Mouse (Mus musculus) spleen, postnatal 14 days (tissue): ENCODE measurements around the gene Bend6.
A peak's percentile ranks its signal among the peaks of the same experiment; 100 is the strongest.
"Not testable (repeated sequence)": the region's sequence is repeated elsewhere in the genome, so short reads cannot be mapped to it uniquely, and the experiment has no call there.

Experiments used
- DNase-seq, 2 experiments: peaks; one replicate each; pipeline ENCODE4 v3.0.0; 2021 to 2022; ENCODE audit warnings: low spot score in 2 of 2

Gene Bend6

DNA sequence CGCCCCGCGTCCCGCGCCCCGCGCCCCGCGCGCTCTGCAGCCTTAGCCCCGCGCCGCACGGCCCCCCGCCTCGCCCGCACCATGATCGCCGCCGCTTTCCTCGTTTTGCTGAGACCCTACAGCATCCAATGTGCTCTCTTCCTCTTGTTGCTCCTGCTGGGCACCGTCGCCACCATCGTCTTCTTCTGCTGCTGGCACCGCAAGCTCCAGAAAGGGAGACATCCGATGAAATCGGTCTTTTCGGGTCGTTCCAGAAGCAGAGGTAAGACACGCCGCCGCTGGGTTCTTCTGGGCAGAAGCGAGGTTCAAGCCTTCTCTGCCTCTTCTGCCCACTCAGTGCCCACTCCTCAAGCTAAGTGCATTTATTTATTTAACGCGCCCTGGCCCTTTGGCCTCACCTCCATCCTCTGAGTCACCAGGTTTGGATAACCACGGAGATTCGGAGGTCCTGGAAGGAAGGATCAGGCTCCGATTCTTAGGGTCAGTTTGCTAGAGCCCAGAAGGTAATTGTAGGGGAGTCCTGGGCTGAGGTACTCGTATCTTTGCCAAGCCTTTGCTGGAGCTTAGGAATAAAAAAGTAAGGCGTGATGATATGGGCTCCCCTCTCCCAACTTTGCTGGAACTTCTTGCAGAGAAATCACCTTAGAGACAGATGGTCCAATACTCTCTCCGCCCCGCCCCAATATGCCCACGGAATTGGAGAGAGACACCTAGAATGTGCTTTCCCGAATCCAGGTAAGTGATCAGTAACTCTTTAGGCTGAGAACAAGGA lies 761 bp upstream of the Bend6 start, which contains the start of gene Dst:
Gene Dst, plus strand, starts transcription at position 35 of the 772 bp plus-strand sequence.
- no peak for DNase-seq

GRCm38 (mm10) chr1:33906927-33907326 lies 689 bp downstream of the Bend6 start:
- no peak for DNase-seq

DNA sequence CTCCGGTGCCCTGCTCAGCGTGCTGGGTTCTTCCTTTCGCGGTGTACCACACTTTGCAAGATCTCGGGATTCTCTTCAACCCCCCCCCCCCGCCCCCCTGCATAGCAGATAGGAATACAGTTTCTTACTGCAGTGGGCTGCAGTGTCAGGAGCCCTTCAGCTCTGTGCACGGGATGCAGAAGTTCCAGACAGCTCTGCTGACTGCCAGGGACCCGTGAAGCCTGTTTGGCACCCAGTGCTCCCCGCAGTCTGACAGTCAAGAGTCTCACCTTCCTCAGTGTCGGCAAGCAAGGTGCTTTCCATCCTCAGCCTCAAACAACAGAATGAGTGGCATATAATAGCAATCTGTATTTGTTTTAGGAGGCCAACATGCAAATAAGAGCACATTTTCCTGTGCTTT lies 1.4 kb downstream of the Bend6 start:
- DNase-seq, result no peak

GRCm38 (mm10) chr1:33903587-33903986 lies 4.0 kb downstream of the Bend6 start:
- DNase-seq, result no peak

DNA sequence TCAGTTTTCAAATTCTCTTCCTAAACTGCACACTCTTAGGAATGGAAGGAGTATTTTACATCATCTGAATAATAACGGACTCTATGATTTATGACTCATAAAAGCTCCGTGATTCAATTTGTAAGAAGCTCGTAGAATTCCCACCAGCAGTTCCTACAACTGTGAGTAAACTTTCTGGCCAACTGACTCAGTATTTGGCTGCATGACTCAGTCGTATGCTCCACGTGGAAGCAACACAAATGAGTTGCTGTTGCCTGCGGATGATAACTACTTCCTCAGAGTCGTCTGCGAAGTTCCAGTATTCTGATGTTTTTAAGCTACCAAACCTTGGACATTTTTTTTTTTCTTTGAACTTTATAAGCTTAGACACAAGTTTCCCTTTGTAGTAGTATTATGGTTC lies 7.4 kb downstream of the Bend6 start:
- no peak for DNase-seq

DNA sequence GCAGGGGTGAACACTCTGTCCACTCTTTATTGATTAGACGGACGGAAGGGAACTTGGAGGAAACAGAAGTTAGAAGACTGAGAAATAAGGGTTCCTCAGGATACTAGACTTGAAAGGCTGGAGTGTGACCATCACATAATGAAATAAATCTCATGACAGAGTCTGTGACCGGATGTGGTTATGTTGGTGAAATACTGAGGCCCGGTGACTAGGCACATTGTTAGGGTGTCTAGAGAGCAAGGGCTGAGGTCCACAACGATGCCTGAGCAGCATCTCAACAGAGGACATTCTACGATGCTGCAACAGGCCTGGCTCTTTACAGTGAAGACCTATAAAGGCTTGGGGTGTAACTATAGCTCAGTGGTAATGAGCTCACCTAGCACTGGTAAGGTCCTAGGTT lies 9.2 kb downstream of the Bend6 start:
- DNase-seq, result no peak

GRCm38 (mm10) chr1:33897426-33897825 lies 10.2 kb downstream of the Bend6 start:
- DNase-seq, result no peak

GRCm38 (mm10) chr1:33896666-33897065 lies 10.9 kb downstream of the Bend6 start:
- DNase-seq, result no peak

- DNase-seq, result no peak
These were observed 11.5 kb downstream of the Bend6 start for GRCm38 (mm10) chr1:33896116-33896515.

DNA sequence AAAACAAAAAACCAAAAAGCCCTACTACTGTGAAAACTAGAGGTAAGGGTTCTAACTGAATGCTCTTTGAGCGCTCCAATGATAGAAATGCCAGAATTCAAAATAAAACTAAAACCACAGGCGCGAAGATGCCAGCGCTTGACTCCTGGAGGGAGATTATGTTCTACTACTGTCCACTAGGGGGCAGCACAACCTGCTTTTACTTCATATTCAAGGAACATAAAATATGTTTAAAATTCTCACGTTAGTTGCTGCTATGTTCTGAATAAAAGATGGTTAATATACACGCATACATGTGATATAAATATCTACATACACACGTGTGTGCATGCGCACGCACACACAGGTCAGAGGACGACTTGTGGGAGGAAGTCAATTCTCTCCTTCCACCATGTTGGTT lies 14.8 kb downstream of the Bend6 start:
- peak in 1 of 2 experiments; percentile 12 for DNase-seq

DNA sequence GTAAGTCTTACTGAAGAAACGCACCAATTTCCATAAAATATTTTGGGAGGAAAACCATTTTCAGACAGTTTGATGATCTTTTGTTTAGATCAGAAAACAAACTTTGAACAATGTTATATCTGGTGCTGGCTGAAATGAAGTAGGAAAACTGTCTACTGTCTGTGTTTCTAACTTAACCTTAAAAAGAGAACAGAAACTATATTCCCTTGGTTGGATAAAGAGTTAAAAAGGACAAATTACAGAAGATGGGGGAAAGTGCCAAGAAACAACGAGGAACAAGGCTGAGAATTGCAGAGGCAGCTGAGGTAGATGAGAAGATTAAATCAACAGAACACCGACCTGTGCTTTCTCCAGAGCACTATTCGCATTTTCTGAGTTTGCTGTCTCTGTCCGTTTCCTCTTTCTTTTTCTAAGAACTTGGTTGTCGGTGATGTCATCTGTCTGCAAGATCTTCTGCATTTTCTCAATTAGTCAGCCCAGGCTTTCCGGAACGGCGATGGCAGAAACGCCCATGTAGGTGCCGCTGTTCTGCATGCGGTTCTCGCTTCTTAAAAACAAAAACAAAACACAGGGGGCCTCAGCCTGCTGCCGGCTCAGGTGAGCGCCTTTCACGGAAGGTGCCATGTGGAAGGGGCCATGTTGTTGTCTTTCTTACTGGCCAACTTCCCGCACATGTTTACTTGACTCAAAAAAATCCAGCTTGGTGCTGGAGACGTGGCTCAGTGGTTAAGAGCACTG lies 24.3 kb downstream of the Bend6 start:
- peak in 1 of 2 experiments; percentile 24 for DNase-seq

GRCm38 (mm10) chr1:33878170-33878569 lies 29.4 kb downstream of the Bend6 start:
- no peak for DNase-seq

- no peak for DNase-seq
These were observed 31.2 kb downstream of the Bend6 start for GRCm38 (mm10) chr1:33876416-33876815.

GRCm38 (mm10) chr1:33875691-33876090 lies 31.9 kb downstream of the Bend6 start:
- DNase-seq, result peak in 1 of 2 experiments; percentile 2

GRCm38 (mm10) chr1:33873561-33873960 lies 34.1 kb downstream of the Bend6 start:
- DNase-seq, result no peak

- DNase-seq, result no peak
These were observed 38.2 kb downstream of the Bend6 start for GRCm38 (mm10) chr1:33869437-33869836.

DNA sequence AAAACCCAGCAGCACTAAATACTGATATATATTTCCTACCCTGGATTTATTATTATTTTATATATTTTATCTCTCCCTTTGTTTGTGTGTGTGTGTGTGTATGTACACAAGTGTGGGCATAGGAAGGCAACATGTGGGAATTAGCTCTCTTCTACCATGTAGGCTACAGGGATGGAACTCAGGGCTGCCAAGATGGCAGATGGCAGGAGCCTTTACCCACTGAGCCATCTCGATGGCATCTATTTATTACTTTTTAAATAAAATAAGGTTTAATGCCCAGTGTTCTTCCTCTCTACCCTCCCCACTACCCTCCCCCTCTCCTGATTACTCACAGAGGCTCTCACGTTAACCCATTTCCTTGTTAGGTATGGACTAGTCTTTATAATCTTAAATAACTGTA lies 38.6 kb downstream of the Bend6 start:
- DNase-seq, result no peak

DNA sequence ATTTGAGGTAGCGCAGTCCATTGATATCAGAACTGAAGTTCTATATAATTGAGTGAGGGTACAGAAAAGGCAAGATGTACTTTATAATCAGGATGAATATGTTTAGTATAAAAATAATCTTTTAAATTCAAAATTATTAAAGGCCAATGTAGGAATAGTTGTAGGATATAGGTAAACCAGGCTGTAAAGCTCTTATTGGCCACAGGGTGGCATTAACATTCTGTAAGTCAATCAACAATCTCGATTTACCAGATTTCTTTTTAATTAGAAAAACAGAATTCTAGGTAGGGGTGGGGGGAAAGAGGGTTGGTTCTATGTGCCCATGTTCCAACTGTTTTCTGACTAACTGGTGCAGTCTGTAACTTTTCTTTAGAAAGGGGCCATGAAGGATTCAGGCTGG lies 60.8 kb downstream of the Bend6 start:
- DNase-seq, result no peak

DNA sequence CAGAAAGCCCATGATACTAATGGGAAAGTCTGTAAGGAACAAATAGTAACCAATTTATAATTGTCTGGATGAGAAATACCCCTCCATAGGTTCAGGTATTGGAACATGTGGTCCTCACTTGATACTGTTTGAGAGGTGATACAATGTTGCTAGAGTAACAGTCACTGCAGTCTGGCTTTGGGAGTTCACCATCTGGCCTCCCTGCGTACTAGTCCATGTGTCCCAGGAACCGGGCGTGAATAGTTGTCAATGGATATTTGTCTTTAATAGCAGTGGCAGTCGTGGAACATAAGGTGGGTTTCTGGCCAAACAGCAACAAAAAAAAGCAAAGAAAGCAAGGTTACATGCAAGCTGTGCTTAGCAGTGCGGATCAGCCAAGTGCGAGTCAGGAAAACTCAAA lies 63.8 kb downstream of the Bend6 start:
- DNase-seq, result no peak

DNA sequence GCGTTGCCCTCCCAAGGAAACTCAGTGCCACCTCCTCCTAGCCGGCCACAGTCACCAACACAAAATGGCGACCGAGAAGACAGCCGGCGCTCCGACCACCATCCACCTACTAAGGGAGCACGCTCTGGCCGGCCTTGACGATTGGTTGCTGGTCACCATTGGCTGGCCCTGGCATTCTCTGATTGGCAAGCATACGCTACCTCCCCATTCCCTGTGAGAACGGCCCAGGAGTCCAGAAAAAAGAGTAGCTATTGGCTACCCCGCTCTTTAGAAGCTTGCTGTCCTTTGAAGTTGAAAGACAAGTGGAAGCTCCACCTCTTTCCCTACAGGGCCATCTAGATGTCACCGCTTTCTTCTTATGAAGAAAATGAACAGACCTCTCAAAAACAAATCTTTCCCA lies 68.7 kb downstream of the Bend6 start:
- not testable (repeated sequence) for DNase-seq

GRCm38 (mm10) chr1:33830586-33830985 lies 77.0 kb downstream of the Bend6 start:
- no peak for DNase-seq

GRCm38 (mm10) chr1:33817931-33818330 lies 89.7 kb downstream of the Bend6 start:
- no peak for DNase-seq
